Mouse (Mus musculus): ENCODE data around the gene Tjp2. TPM values are rescaled to one million over a fixed set of nuclear protein-coding genes. Genes with fewer than 3 reads are reported as not detected.
A peak's percentile ranks its signal among the peaks of the same experiment; 100 is the strongest.

The Tjp2 gene
- polyA plus RNA-seq, 1 experiment from 2014 or later = 22.7 TPM

- Histone ChIP-seq H3K4me3 (ENCODE audit: control insufficient read depth in 1 of 2, insufficient read depth in 1 of 2, low read depth in 1 of 2, low read length in 2 of 2) (no peak overlapping the region), H3K9me3 (ENCODE audit: control insufficient read depth, low read length) (no peaks in the 10 kb centered on the region), H3K36me3 (ENCODE audit: control insufficient read depth, insufficient read depth, low read length) (peaks cover 65% of the 10 kb centered on the region), H3K4me1 (ENCODE audit: control insufficient read depth in 2 of 2, insufficient read depth in 2 of 2, low read length in 2 of 2) (peaks cover 8 to 17% of the 10 kb centered on the region in 2 experiments), H3K27ac (replicated peaks in 1 of 2; ENCODE audit: control insufficient read depth in 1 of 2, insufficient read depth in 1 of 2, low read depth in 2 of 2, low read length in 2 of 2) (no peak overlapping the region), H3K9ac (ENCODE audit: low read length) (no peak overlapping the region), H3K4me2 (ENCODE audit: low read length) (no peak overlapping the region), H3K27me3 (ENCODE audit: control insufficient read depth, insufficient read depth, low read length) (no peaks in the 10 kb centered on the region)
- no peak for ATAC-seq (ENCODE audit: insufficient number of reproducible peaks, insufficient read depth, low FRiP score, low read depth)
- WGBS = 85% methylated on average over 14 of the region's 14 CpGs
Measured at GRCm38 (mm10) chr19:24262736-24263135, 37.9 kb upstream of the Tjp2 start.

- 0 out of 2 replicates have a peak, but pooled peaks have one; percentile 37 for ATAC-seq (ENCODE audit: insufficient number of reproducible peaks, insufficient read depth, low FRiP score, low read depth)
- Histone ChIP-seq H3K4me3 (ENCODE audit: control insufficient read depth in 1 of 2, insufficient read depth in 1 of 2, low read depth in 1 of 2, low read length in 2 of 2) (no peak overlapping the region), H3K4me1 (ENCODE audit: control insufficient read depth in 2 of 2, insufficient read depth in 2 of 2, low read length in 2 of 2) (peaks cover 8 to 17% of the 10 kb centered on the region in 2 experiments), H3K36me3 (ENCODE audit: control insufficient read depth, insufficient read depth, low read length) (peaks cover 39% of the 10 kb centered on the region), H3K9me3 (ENCODE audit: control insufficient read depth, low read length) (no peaks in the 10 kb centered on the region), H3K27me3 (ENCODE audit: control insufficient read depth, insufficient read depth, low read length) (no peaks in the 10 kb centered on the region), H3K4me2 (ENCODE audit: low read length) (no peak overlapping the region), H3K9ac (ENCODE audit: low read length) (no peak overlapping the region), H3K27ac (replicated peaks in 1 of 2; ENCODE audit: control insufficient read depth in 1 of 2, insufficient read depth in 1 of 2, low read depth in 2 of 2, low read length in 2 of 2) (peak overlapping the region in 1 of 2 experiments; percentile 41; a peak in 1 of 4 replicates)
- 64% methylated on average over 12 of the region's 12 CpGs for WGBS
Measured at GRCm38 (mm10) chr19:24259390-24260351, 34.8 kb upstream of the Tjp2 start.

GRCm38 (mm10) chr19:24258368-24258767 lies 33.5 kb upstream of the Tjp2 start:
- Histone ChIP-seq H3K9me3 (ENCODE audit: control insufficient read depth, low read length) (no peaks in the 10 kb centered on the region), H3K27ac (replicated peaks in 1 of 2; ENCODE audit: control insufficient read depth in 1 of 2, insufficient read depth in 1 of 2, low read depth in 2 of 2, low read length in 2 of 2) (peak overlapping the region; percentile 24 to 25; a peak in 2 of 4 replicates), H3K9ac (ENCODE audit: low read length) (no peak overlapping the region), H3K4me2 (ENCODE audit: low read length) (no peak overlapping the region), H3K4me3 (ENCODE audit: control insufficient read depth in 1 of 2, insufficient read depth in 1 of 2, low read depth in 1 of 2, low read length in 2 of 2) (no peak overlapping the region), H3K4me1 (ENCODE audit: control insufficient read depth in 2 of 2, insufficient read depth in 2 of 2, low read length in 2 of 2) (peaks cover 10 to 17% of the 10 kb centered on the region in 2 experiments), H3K27me3 (ENCODE audit: control insufficient read depth, insufficient read depth, low read length) (no peaks in the 10 kb centered on the region), H3K36me3 (ENCODE audit: control insufficient read depth, insufficient read depth, low read length) (peaks cover 26% of the 10 kb centered on the region)
- WGBS = 5% methylated on average over 5 of the region's 5 CpGs
- ATAC-seq (ENCODE audit: insufficient number of reproducible peaks, insufficient read depth, low FRiP score, low read depth) = no peak

GRCm38 (mm10) chr19:24257962-24258361 lies 33.1 kb upstream of the Tjp2 start:
- Histone ChIP-seq H3K27ac (replicated peaks in 1 of 2; ENCODE audit: control insufficient read depth in 1 of 2, insufficient read depth in 1 of 2, low read depth in 2 of 2, low read length in 2 of 2) (peak overlapping the region; percentile 24 to 25; a peak in 2 of 4 replicates), H3K4me2 (ENCODE audit: low read length) (no peak overlapping the region), H3K27me3 (ENCODE audit: control insufficient read depth, insufficient read depth, low read length) (no peaks in the 10 kb centered on the region), H3K4me1 (ENCODE audit: control insufficient read depth in 2 of 2, insufficient read depth in 2 of 2, low read length in 2 of 2) (peaks cover 10 to 17% of the 10 kb centered on the region in 2 experiments), H3K9me3 (ENCODE audit: control insufficient read depth, low read length) (no peaks in the 10 kb centered on the region), H3K9ac (ENCODE audit: low read length) (no peak overlapping the region), H3K36me3 (ENCODE audit: control insufficient read depth, insufficient read depth, low read length) (peaks cover 25% of the 10 kb centered on the region), H3K4me3 (ENCODE audit: control insufficient read depth in 1 of 2, insufficient read depth in 1 of 2, low read depth in 1 of 2, low read length in 2 of 2) (no peak overlapping the region)
- no peak for ATAC-seq (ENCODE audit: insufficient number of reproducible peaks, insufficient read depth, low FRiP score, low read depth)
- 83% methylated on average over 6 of the region's 6 CpGs for WGBS

- Histone ChIP-seq H3K27ac (replicated peaks in 1 of 2; ENCODE audit: control insufficient read depth in 1 of 2, insufficient read depth in 1 of 2, low read depth in 2 of 2, low read length in 2 of 2) (no peak overlapping the region), H3K9me3 (ENCODE audit: control insufficient read depth, low read length) (no peaks in the 10 kb centered on the region), H3K9ac (ENCODE audit: low read length) (no peak overlapping the region)
Measured at GRCm38 (mm10) chr19:24253657-24254260, 28.9 kb upstream of the Tjp2 start.

GRCm38 (mm10) chr19:24251869-24252268 lies 27.0 kb upstream of the Tjp2 start:
- 14% methylated on average over 6 of the region's 6 CpGs for WGBS
- H3K36me3 ChIP-seq (ENCODE audit: control insufficient read depth, insufficient read depth, low read length) = no peaks in the 10 kb centered on the region
- peak overlapping the region; percentile 54 for H3K4me2 ChIP-seq (ENCODE audit: low read length)
- peaks cover 8 to 17% of the 10 kb centered on the region in 2 experiments for H3K4me1 ChIP-seq (ENCODE audit: control insufficient read depth in 2 of 2, insufficient read depth in 2 of 2, low read length in 2 of 2)
- H3K9ac ChIP-seq (ENCODE audit: low read length) = peak overlapping the region; percentile 59
- ATAC-seq (ENCODE audit: insufficient number of reproducible peaks, insufficient read depth, low FRiP score, low read depth) = peak; percentile 73
- H3K27ac ChIP-seq (replicated peaks in 1 of 2; ENCODE audit: control insufficient read depth in 1 of 2, insufficient read depth in 1 of 2, low read depth in 2 of 2, low read length in 2 of 2) = peak overlapping the region; percentile 78
- no peak overlapping the region for H3K4me3 ChIP-seq (ENCODE audit: control insufficient read depth in 1 of 2, insufficient read depth in 1 of 2, low read depth in 1 of 2, low read length in 2 of 2)
- H3K9me3 ChIP-seq (ENCODE audit: control insufficient read depth, low read length) = no peaks in the 10 kb centered on the region
- H3K27me3 ChIP-seq (ENCODE audit: control insufficient read depth, insufficient read depth, low read length) = no peaks in the 10 kb centered on the region

More at GRCm38 (mm10) chr19:24253657-24254260, 28.9 kb upstream of the Tjp2 start:
- 30% methylated on average over 9 of the region's 9 CpGs for WGBS
- H3K4me2 ChIP-seq (ENCODE audit: low read length) = no peak overlapping the region
- H3K36me3 ChIP-seq (ENCODE audit: control insufficient read depth, insufficient read depth, low read length) = no peaks in the 10 kb centered on the region
- no peaks in the 10 kb centered on the region for H3K27me3 ChIP-seq (ENCODE audit: control insufficient read depth, insufficient read depth, low read length)
- no peak for ATAC-seq (ENCODE audit: insufficient number of reproducible peaks, insufficient read depth, low FRiP score, low read depth)
- no peak overlapping the region for H3K4me3 ChIP-seq (ENCODE audit: control insufficient read depth in 1 of 2, insufficient read depth in 1 of 2, low read depth in 1 of 2, low read length in 2 of 2)
- H3K4me1 ChIP-seq (ENCODE audit: control insufficient read depth in 2 of 2, insufficient read depth in 2 of 2, low read length in 2 of 2) = peaks cover 12 to 27% of the 10 kb centered on the region in 2 experiments

- 84% methylated on average over 6 of the region's 6 CpGs for WGBS
- H3K9ac ChIP-seq (ENCODE audit: low read length) = no peak overlapping the region
- H3K27ac ChIP-seq (replicated peaks in 1 of 2; ENCODE audit: control insufficient read depth in 1 of 2, insufficient read depth in 1 of 2, low read depth in 2 of 2, low read length in 2 of 2) = no peak overlapping the region
- H3K27me3 ChIP-seq (ENCODE audit: control insufficient read depth, insufficient read depth, low read length) = no peaks in the 10 kb centered on the region
- H3K4me3 ChIP-seq (ENCODE audit: control insufficient read depth in 1 of 2, insufficient read depth in 1 of 2, low read depth in 1 of 2, low read length in 2 of 2) = no peak overlapping the region
- H3K4me2 ChIP-seq (ENCODE audit: low read length) = no peak overlapping the region
- ATAC-seq (ENCODE audit: insufficient number of reproducible peaks, insufficient read depth, low FRiP score, low read depth) = no peak
- peaks cover 7% of the 10 kb centered on the region in 2 experiments; a peak in 2 of 4 replicates for H3K4me1 ChIP-seq (ENCODE audit: control insufficient read depth in 2 of 2, insufficient read depth in 2 of 2, low read length in 2 of 2)
- no peaks in the 10 kb centered on the region for H3K36me3 ChIP-seq (ENCODE audit: control insufficient read depth, insufficient read depth, low read length)
- H3K9me3 ChIP-seq (ENCODE audit: control insufficient read depth, low read length) = no peaks in the 10 kb centered on the region
Measured at GRCm38 (mm10) chr19:24243340-24243739, 18.5 kb upstream of the Tjp2 start.
